Mouse (Mus musculus) urinary bladder, postnatal 36 days (tissue): ENCODE data around the gene Cnppd1.

Source experiments
- DNase-seq, 2 experiments: peaks; one replicate each; pipeline ENCODE4 v3.0.0; 2022; ENCODE audit warnings: low spot score in 2 of 2, mixed read lengths in 1 of 2

Gene Cnppd1

GRCm38 (mm10) chr1:75142301-75143261 is at the start of gene Cnppd1, which contains the start of gene Retreg2:
Gene Cnppd1, minus strand, starts transcription at chr1:75142711.
Gene Retreg2, plus strand, starts transcription at chr1:75142778.
- peak; percentile 95 to 96 for DNase-seq

- DNase-seq, result peak; percentile 91 to 96
These were observed 49.3 kb upstream of the Cnppd1 start, which contains the start of the genes Ankzf1 and Atg9a for GRCm38 (mm10) chr1:75191622-75192402. Gene Ankzf1, plus strand, starts transcription at chr1:75192151. Gene Atg9a, minus strand, starts transcription at chr1:75192196.

- DNase-seq, result no peak
These were observed 48.7 kb upstream of the Cnppd1 start for GRCm38 (mm10) chr1:75191258-75191621.

GRCm38 (mm10) chr1:75190577-75190976 is 48.1 kb upstream of the Cnppd1 start:
- no peak for DNase-seq

- DNase-seq, result no peak
These were observed 45.5 kb upstream of the Cnppd1 start for GRCm38 (mm10) chr1:75187914-75188483.

GRCm38 (mm10) chr1:75187126-75187525 is 44.6 kb upstream of the Cnppd1 start:
- no peak for DNase-seq

GRCm38 (mm10) chr1:75185495-75185894 is 43.0 kb upstream of the Cnppd1 start:
- DNase-seq, result no peak

- no peak for DNase-seq
These were observed 39.6 kb upstream of the Cnppd1 start for GRCm38 (mm10) chr1:75182160-75182559.

GRCm38 (mm10) chr1:75181377-75181870 is 38.9 kb upstream of the Cnppd1 start:
- no peak for DNase-seq

- DNase-seq, result no peak
These were observed 38.2 kb upstream of the Cnppd1 start for GRCm38 (mm10) chr1:75180741-75181140.

GRCm38 (mm10) chr1:75180105-75180590 is 37.6 kb upstream of the Cnppd1 start, which contains the start of gene Abcb6:
Gene Abcb6, minus strand, starts transcription at chr1:75180392.
- DNase-seq, result peak; percentile 75 to 88

GRCm38 (mm10) chr1:75179334-75180104 is 37.0 kb upstream of the Cnppd1 start:
- DNase-seq, result peak in 1 of 2 experiments; percentile 35

GRCm38 (mm10) chr1:75168472-75169464 is 26.3 kb upstream of the Cnppd1 start, which contains the start of gene Zfand2b:
Gene Zfand2b, plus strand, starts transcription at chr1:75168646.
- peak; percentile 98 for DNase-seq

GRCm38 (mm10) chr1:75168093-75168471 is 25.6 kb upstream of the Cnppd1 start:
- no peak for DNase-seq

GRCm38 (mm10) chr1:75160256-75160617 is 17.7 kb upstream of the Cnppd1 start:
- DNase-seq, result no peak

GRCm38 (mm10) chr1:75159540-75160255 is 17.2 kb upstream of the Cnppd1 start:
- no peak for DNase-seq

GRCm38 (mm10) chr1:75158990-75159389 is 16.5 kb upstream of the Cnppd1 start:
- DNase-seq, result no peak

GRCm38 (mm10) chr1:75155837-75156236 is 13.3 kb upstream of the Cnppd1 start:
- DNase-seq, result no peak

- no peak for DNase-seq
These were observed 6.2 kb upstream of the Cnppd1 start for GRCm38 (mm10) chr1:75148727-75149126.
